ENCODE assay signal across 21 mouse cellular contexts in genomic region chr11:97013121-97013670, GRCm38 (mm10). TPM values are rescaled to one million over a fixed set of nuclear protein-coding genes. Genes with fewer than 3 reads are reported as not detected.
DNase-seq lines count a peak whose midpoint lies in the region; ATAC-seq and TF ChIP-seq lines count a peak whose summit lies in the region.
"Had no signal": no experiment of that assay in that cellular context is flagged by ENCODE, and none has a peak within 500 bp of the region (broad histone marks: within the 10 kb centered on the region; RNA-seq: fewer than 3 reads in every experiment).

Sp6 (plus strand) TSS chr11:97013394.

- H3K9me3 ChIP-seq in forebrain, embryonic 12.5 days, result no peaks in the 10 kb centered on the region
- no peaks in the 10 kb centered on the region for H3K9me3 ChIP-seq in forebrain, embryonic 15.5 days
- no peaks in the 10 kb centered on the region for H3K9me3 ChIP-seq in lung, embryonic 16.5 days (ENCODE audit: control insufficient read depth, low read length)
- H3K9me3 ChIP-seq: heart, embryonic 10.5 days; hindbrain, embryonic 12.5 days; limb, embryonic 13.5 days had no signal

- H3K4me1 ChIP-seq in forebrain, embryonic 12.5 days, result 0 out of 2 replicates have a peak, but pooled peaks cover 2% of the 10 kb centered on the region
- H3K4me1 ChIP-seq in forebrain, embryonic 15.5 days, result 0 out of 2 replicates have a peak, but pooled peaks cover under 1% of the 10 kb centered on the region
- peaks cover 8% of the 10 kb centered on the region for H3K4me1 ChIP-seq in lung, embryonic 16.5 days (replicated peaks; ENCODE audit: control insufficient read depth, insufficient read depth, low read length)

- no peaks in the 10 kb centered on the region for H3K36me3 ChIP-seq in forebrain, embryonic 12.5 days (replicated peaks)
- no peaks in the 10 kb centered on the region for H3K36me3 ChIP-seq in forebrain, embryonic 15.5 days
- H3K36me3 ChIP-seq in lung, embryonic 16.5 days (ENCODE audit: control insufficient read depth, insufficient read depth, low read length), result no peaks in the 10 kb centered on the region
- H3K36me3 ChIP-seq in myocyte (ENCODE audit: control insufficient read depth, insufficient read depth), result no peaks in the 10 kb centered on the region
- H3K36me3 ChIP-seq: heart, embryonic 10.5 days; hindbrain, embryonic 12.5 days; limb, embryonic 13.5 days had no signal

- H3K79me2 ChIP-seq in myocyte (ENCODE audit: control insufficient read depth, insufficient read depth), result no peaks in the 10 kb centered on the region

- peak within 1 kb of the TSS; percentile 25; the same call in 1 of the 2 replicates for H3K9ac ChIP-seq in forebrain, embryonic 12.5 days
- H3K9ac ChIP-seq in forebrain, embryonic 15.5 days (replicated peaks), result no peak within 1 kb of the TSS
- H3K9ac ChIP-seq in lung, embryonic 16.5 days (ENCODE audit: low read length), result no peak within 1 kb of the TSS
- H3K9ac ChIP-seq: hindbrain, embryonic 12.5 days; limb, embryonic 13.5 days; liver, embryonic 14.5 days had no signal

- H3ac ChIP-seq in myocyte (ENCODE audit: control insufficient read depth, insufficient read length), result no peak within 1 kb of the TSS

- H3K4me3 ChIP-seq in forebrain, embryonic 12.5 days (replicated peaks), result no peak within 1 kb of the TSS
- no peak within 1 kb of the TSS for H3K4me3 ChIP-seq in forebrain, embryonic 15.5 days
- H3K4me3 ChIP-seq in lung, embryonic 16.5 days (ENCODE audit: low read length), result no peak within 1 kb of the TSS
- H3K4me3 ChIP-seq in myocyte, result no peak within 1 kb of the TSS
- H3K4me3 ChIP-seq: gastrocnemius, adult 2 months; heart, embryonic 10.5 days; hindbrain, embryonic 12.5 days; limb, embryonic 13.5 days had no signal

- no peak within 1 kb of the TSS for H3K27ac ChIP-seq in forebrain, embryonic 12.5 days
- no peak within 1 kb of the TSS for H3K27ac ChIP-seq in forebrain, embryonic 15.5 days (replicated peaks)
- no peak within 1 kb of the TSS for H3K27ac ChIP-seq in lung, embryonic 16.5 days (ENCODE audit: low read length)
- H3K27ac ChIP-seq: gastrocnemius, adult 2 months; heart, embryonic 10.5 days; hindbrain, embryonic 12.5 days; limb, embryonic 13.5 days; liver, embryonic 14.5 days had no signal

- peaks cover 90% of the 10 kb centered on the region for H3K27me3 ChIP-seq in forebrain, embryonic 12.5 days
- peaks cover 36% of the 10 kb centered on the region for H3K27me3 ChIP-seq in forebrain, embryonic 15.5 days
- peaks cover 28% of the 10 kb centered on the region for H3K27me3 ChIP-seq in lung, embryonic 16.5 days (ENCODE audit: control insufficient read depth, insufficient read depth, low read depth, low read length)
- no peaks in the 10 kb centered on the region for H3K27me3 ChIP-seq in myocyte (ENCODE audit: control insufficient read depth, insufficient read depth, insufficient read length)

- no peak for ATAC-seq in forebrain, embryonic 12.5 days (ENCODE audit: low FRiP score)
- ATAC-seq in forebrain, embryonic 15.5 days (replicated peaks), result no peak
- ATAC-seq in lung, embryonic 16.5 days (ENCODE audit: low read depth), result peak; percentile 17; the same call in 1 of the 2 replicates
- no peak for ATAC-seq in megakaryocyte progenitor cell, adult 5-6 weeks (replicated peaks; ENCODE audit: poor library complexity)
- ATAC-seq: inflammation-experienced regulatory T-cells, adult 6 months had no signal

- no peak within 1 kb of the TSS for H3K4me2 ChIP-seq in forebrain, embryonic 12.5 days
- no peak within 1 kb of the TSS for H3K4me2 ChIP-seq in forebrain, embryonic 15.5 days (replicated peaks)
- no peak within 1 kb of the TSS for H3K4me2 ChIP-seq in lung, embryonic 16.5 days (ENCODE audit: low read depth, low read length)
- peak within 1 kb of the TSS; percentile 5 for H3K4me2 ChIP-seq in myocyte (ENCODE audit: low read depth)
- H3K4me2 ChIP-seq: hindbrain, embryonic 12.5 days; limb, embryonic 13.5 days had no signal

- DNase-seq in lung, adult 18-20 months, result no peak
- peak; percentile 40 for DNase-seq in MN1 (ENCODE audit: low spot score)
- DNase-seq in urinary bladder, postnatal 10 days (ENCODE audit: low spot score), result no peak
- DNase-seq: adrenal gland, postnatal 36 days; cerebellum, adult 18-20 months; gastrocnemius, adult 2 months; heart, postnatal 10 days; kidney, adult 2 months; kidney, postnatal 10 days; midbrain, embryonic 14.5 days; thymus, postnatal 36 days had no signal

- 20% methylated on average over 7 of the region's 8 CpGs for WGBS in forebrain, embryonic 12.5 days
- WGBS in forebrain, embryonic 15.5 days, result 19% methylated on average over 8 of the region's 8 CpGs
- 27% methylated on average over 8 of the region's 8 CpGs for WGBS in lung, embryonic 16.5 days

- no peak for TF ChIP-seq POLR2A in myocyte (IDR thresholded peaks at IDR 0.05; ENCODE audit: insufficient read length, low read depth)

TF ChIP-seq in myocyte, 11 proteins besides CTCF, POLR2A, EP300 and RAD21:
- TF ChIP-seq REST (IDR thresholded peaks at IDR 0.05; ENCODE audit: insufficient read depth, insufficient read length), result no peak
- TF ChIP-seq TCF12 (IDR thresholded peaks at IDR 0.05; ENCODE audit: insufficient read depth, poor library complexity, severe bottlenecking), result no peak
- no peak for TF ChIP-seq E2F4 (IDR thresholded peaks at IDR 0.05; ENCODE audit: insufficient read depth)
- no peak for TF ChIP-seq USF1 (IDR thresholded peaks at IDR 0.05; ENCODE audit: low read depth)
- no peak for TF ChIP-seq MAX (IDR thresholded peaks at IDR 0.05; ENCODE audit: low read depth)
- no peak for TF ChIP-seq SRF (IDR thresholded peaks at IDR 0.05; ENCODE audit: control insufficient read depth, insufficient read length, low read depth)
- TF ChIP-seq CEBPB (IDR thresholded peaks at IDR 0.05; ENCODE audit: insufficient read depth, poor library complexity, severe bottlenecking), result no peak
- TF ChIP-seq POLR2AphosphoS2 (IDR thresholded peaks at IDR 0.05; ENCODE audit: insufficient read length, low read depth), result no peak
- no peak for TF ChIP-seq TCF3 (IDR thresholded peaks at IDR 0.05; ENCODE audit: insufficient read length, low read depth)
- TF ChIP-seq MYOD1 (IDR thresholded peaks at IDR 0.05; ENCODE audit: control insufficient read depth in 1 of 3, insufficient read length in 2 of 3, low read depth in 2 of 3), result no peak
- TF ChIP-seq MYOG (IDR thresholded peaks at IDR 0.05; ENCODE audit: control insufficient read depth in 1 of 3, insufficient read depth in 1 of 3, insufficient read length in 2 of 3, low read depth in 2 of 3), result no peak
TF ChIP-seq in myocyte: peak in this region for 0.

RNA-seq across cellular contexts. Expression of gene Sp6, which starts in this region (rescaled TPM):
- 0.26 and 0.51 TPM in 2 replicates for polyA plus RNA-seq in forebrain, embryonic 12.5 days (2016; fragmentation: Nextera tagmentation; extraction: Ambion mirVana)
- polyA plus RNA-seq in forebrain, embryonic 15.5 days (2015; fragmentation: Nextera tagmentation; extraction: Ambion mirVana), result 0.10 and 0.43 TPM in 2 replicates
- polyA plus RNA-seq in lung, embryonic 16.5 days (2015; fragmentation: Nextera tagmentation; extraction: Ambion mirVana), result 0.59 and 0.62 TPM in 2 replicates
- 6.0 TPM for polyA plus RNA-seq in myocyte (2012; fragmentation: generic; extraction: Trizol)
- not detected in 2 replicates for total RNA-seq in megakaryocyte progenitor cell, adult 5-6 weeks (2015)
- 0.03 TPM in 1 of 2 replicates, not detected in the other for total RNA-seq in megakaryocyte progenitor cell, adult 5-6 weeks (2017)
- polyA plus RNA-seq: midbrain, embryonic 14.5 days had no signal

Comparison
In these comparisons a context has a peak if more than half of its experiments do, and no peak if none do; other contexts are left out.
1. Peak in ATAC-seq in lung, embryonic 16.5 days; RNA of the gene not detected or under 1 TPM.